Mouse (Mus musculus) yolk sac, embryonic 10.5 days (tissue): ENCODE measurements around the gene Sec61b.

Experiments used
- DNase-seq: peaks from one replicate; pipeline ENCODE4 v3.0.0-alpha.2; 2017; ENCODE audit warnings: low spot score

Gene Sec61b

DNA sequence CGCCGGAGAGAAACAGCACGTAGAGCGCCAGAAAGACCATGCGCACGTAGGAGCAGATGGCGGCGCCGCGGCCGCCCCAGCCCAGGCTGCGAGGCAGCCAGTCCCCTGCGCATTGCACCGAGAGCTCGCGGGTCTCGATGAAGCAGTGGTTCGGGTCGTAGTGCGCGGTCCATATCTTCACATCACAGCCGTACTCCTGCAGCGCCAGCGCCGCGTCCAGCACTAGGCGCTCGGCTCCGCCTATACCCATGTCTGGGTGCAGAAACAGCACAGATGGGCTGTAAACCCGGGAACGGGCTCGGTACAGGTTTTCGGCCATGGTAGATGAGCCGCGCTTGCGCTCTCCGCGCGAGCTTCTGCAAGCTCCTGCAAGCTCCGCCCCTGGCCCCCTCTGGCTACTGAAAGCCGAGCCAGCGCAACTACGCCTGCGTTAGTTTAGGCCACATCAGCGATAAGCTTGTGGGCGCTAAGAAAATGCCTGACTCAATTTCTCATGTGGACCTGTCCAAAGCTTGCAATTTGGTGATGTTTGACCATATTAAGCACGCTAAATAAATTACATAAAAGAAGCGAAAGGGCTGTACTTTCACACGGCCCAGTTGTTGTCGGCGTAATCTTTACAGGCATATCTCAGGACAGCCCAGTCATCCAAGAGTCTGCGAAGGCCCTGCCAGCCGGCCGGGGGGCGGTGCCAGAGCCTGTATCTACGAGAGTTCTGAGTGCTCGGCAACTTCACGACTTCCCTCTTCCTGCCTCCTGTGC lies at the start of gene Sec61b, which contains the start of gene Alg2:
Gene Sec61b, plus strand, starts transcription at position 691 of the 762 bp plus-strand sequence.
Gene Alg2, minus strand, starts transcription at position 366 of the 762 bp plus-strand sequence.
- peak; percentile 96 for DNase-seq

DNA sequence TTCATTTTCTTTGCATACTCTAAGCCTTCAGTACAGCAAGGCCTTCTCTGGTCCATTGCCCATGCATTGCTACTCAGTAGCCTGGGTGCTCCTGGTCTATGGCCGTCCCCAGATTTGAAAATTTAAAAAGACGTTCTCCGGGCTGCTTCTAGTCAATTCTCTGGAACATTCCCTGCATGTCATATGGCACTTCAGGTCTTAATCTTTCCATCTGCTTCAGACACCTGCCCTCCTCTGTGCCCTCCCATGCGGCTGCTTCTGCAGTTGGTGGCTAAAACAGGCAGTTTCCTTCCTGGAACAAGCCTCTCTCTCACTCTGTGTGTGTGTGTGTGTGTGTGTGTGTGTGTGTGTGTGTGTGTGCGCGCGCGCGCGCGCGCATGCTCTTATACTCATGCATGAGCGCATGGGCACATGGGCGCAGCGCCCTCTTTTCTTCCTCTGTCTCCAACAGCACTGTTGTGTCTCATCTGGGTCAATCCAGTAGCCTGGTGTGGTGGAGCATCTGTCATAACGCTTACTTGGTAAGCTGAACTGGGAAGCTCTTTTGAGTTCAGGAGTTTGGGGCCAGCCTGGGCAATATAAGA lies 49.1 kb upstream of the Sec61b start:
- no peak for DNase-seq

DNA sequence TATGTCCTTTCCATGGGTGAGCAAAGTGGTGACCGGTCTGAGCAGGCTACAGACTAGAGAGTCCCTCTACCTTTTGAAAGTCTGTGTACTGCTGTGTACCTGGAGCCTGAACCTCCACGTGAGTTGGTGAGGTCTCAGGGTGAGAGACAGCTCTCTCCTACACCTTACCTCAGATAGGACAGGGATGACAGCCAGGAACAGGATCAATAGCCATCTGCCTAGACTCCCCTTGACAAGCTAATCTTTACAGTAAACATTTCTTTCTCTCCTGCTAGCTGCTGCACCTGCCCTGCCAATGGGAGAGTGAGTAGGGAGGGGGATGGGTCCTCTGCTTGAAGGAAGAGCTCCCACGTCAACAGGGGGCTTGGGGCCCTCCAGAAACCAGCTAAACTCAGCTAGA lies 46.9 kb upstream of the Sec61b start:
- no peak for DNase-seq

DNA sequence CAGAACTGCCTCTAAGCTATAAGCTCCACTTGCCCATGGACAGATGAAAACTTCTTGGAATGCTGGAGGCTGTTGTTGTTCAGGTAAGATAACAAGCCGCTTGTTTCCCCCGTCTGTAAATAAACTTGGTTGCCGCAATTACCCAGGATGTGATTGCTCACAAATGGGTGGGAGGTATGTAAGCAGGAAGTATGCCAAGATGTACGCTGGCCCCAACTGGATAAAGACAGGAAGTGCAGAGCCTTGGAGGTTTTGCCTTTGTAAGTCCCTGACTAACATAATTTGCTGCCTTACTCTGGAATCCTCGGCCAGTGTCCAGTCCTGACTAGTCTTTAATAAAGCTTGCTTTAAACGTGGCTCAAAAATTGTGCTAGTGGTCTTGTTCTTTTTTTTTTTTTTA lies 43.9 kb upstream of the Sec61b start:
- DNase-seq: no peak

DNA sequence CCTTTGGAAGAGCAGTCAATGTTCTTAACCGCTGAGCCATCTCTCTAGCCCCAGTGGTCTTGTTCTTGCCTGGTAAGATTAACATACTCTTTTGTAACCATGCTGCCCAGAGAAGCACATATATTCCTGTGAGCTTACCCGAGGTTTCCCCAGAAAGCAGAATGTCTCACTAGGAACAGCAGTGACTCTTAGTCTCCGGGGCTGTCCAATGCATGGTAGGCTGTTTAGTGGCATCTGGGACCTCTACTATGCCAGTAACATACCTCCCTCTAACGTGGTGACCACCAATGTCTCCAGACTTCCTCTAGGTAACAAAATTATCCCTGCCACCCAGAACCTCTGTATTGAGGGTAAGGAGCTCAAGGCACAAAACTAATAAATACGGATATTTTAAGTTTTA lies 43.4 kb upstream of the Sec61b start:
- DNase-seq: no peak

DNA sequence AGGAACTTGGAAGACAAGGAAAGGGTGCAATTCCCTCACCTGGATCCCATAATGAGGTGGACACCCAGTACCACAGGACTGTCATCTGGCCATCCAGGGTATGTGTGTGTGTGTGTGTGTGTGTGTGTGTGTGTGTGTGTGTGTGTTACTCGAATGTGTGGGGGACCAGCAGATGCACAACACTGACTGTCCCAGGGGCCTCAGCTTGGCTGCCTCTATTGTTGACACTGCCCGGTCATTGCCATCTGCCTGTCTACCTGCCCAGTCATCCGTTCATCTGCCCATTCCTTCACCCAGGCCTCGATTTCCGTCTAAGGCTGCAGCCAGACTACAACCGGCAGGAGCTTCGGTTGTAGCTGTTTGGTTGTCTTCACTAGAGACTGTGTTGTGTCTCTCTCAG lies 41.7 kb upstream of the Sec61b start:
- no peak for DNase-seq

DNA sequence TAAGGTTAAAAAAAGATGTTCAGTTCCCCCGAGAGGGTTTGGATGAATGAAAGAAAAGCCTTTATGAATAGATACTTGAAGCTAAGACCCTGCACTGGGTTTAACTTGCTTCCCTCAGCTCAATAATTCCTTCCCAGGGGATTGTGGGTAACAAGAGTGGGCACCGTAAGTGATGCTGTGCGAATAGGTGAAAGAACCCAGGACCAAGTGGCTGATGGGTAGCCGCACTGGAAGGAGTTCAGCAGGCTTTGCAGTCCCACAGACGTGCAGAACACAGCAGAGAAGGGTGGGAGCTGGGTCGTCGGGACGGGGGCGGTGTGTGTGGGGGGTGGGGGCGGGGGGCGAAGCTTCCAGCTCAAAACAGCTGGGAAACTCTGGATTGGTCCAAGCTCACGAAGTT lies 39.3 kb upstream of the Sec61b start:
- no peak for DNase-seq

DNA sequence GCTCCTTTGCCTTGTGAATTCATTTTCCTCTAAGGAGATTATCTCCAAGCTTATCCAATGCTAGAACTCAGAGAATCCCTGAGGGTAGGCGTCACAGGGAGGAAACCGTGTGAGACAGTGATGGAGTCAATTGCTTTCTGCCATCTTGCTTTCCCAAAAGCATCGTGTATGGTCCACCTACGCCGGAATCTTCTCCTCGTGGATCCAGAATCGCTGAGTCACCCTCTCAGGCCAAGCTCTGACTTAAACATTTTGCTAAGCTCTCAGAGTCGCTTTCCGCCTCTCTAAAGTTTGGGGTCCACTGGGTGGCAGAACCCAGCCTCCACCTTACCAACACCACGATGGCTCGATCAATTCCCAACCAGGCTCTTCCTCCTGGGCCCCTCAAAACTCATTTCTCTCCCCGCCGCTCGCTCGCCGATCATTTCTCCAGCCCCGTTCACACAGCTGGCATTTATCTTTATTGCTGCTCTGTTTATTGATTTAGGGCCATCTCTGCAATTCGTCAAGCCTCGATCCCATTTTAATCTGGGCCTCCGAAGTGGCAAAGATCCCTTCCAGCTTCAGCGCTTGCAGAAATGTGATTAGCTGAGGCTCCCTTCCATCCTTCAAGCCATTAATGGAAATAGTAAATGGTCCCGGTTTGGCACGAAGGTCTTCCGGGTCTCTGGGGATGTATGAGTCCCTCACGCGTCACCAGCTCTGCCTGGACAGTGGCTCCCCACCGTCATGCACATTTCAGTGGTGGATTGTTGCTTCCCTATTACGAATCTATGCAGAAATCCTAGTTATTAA lies 38.7 kb upstream of the Sec61b start:
- no peak for DNase-seq

DNA sequence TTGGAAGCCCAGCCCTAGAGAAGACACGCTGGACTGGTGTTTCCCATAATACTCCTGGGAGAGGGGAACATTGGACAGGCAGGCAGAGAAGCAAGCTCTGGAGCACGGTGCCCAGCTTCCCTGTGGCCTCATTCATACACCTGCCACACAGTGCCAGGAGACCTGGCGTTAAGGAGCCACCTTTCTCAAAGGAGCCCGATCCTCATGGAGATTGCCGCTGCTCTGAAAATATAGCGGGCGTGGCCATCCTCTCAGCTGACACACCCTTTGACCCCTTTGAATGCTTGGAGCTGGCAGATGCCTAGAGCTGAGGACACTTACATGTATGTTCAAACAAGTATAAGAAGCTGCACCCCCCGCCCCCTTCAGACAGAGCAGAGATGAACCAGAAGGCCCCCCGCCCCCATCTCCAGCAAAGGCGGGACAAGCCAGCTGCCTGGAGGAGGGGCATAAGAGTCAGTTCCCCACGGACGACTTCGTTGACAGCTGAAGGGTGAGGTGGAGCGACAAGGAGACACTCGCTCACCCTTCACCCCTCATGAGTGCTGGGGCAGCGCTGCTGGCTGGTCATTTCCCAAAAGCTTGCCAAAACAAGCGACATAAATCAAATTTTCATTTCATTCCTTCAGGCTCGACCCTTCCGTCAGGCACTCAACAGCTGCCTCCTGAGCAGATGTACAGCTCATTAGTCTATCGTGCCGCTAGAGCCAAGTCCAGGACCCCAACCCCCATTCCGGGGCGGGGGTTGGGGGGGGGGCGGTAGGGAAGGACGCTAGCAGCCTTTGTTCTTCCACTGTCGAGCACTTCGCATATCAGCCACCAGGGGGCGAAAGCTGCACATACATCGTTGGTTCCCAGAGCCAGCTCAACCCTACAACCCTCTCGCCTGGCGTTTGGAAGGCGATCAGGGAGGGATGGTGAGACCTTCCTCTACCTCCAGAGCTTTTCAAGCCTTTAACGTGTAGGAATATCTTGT lies 36.8 kb upstream of the Sec61b start:
- DNase-seq: peak; percentile 78

DNA sequence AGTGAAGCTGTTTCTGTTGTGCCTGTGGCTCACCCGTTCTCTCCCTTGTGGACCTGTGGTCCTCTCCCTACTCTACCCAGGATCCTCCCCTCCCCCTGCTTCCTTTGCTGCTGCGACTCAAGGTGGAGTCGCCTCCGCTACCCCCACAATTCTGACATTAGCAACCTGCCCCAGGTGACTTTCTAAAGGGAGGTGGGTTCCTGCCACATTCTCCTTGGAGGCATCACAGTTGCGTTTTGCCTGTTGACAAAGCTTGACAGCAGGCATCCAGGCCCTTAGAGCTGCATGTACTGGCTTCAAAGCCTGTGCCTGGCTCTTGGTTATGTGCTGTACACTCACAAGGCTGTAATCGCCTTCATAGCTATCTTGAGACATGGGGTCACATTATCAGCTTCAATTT lies 35.5 kb upstream of the Sec61b start:
- DNase-seq: no peak

DNA sequence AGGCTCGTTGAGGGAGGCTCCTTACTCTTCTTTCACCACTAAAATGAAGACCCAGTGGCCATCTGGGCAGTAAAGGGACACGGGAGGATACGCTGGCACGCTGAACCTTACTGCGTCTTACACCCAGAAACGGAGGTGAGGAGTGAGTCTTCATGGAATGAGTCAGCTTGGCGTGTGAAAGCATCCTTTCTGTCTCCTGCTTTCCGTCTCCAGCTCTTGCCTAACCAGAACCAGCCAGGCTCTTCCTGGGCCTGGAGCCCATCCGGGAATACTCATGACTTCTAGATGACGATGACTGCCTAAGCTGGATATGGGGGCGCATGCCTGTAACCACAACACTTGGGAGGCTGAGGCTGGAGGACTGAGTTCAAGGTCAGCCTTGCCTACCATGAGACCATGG lies 33.5 kb upstream of the Sec61b start:
- no peak for DNase-seq

DNA sequence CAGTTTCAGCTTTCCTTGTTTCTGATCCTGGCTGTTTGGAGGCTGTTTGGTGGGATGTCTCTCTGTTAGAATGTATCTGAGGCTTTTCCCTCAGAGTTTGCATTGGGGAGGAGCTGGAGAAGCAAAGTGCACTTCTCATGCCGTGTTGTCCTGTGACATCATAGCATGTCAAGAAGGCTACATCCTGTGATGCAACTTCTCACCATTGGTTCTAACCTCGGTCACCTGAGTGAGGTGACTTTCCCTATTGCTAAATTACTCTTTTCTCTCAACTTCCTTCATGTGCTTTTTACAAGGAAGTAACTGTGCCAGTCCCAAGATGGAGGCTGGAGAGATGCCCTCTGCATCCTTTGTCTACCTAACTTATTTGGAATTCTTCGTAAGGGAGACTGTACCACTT lies 25.9 kb upstream of the Sec61b start:
- no peak for DNase-seq

DNA sequence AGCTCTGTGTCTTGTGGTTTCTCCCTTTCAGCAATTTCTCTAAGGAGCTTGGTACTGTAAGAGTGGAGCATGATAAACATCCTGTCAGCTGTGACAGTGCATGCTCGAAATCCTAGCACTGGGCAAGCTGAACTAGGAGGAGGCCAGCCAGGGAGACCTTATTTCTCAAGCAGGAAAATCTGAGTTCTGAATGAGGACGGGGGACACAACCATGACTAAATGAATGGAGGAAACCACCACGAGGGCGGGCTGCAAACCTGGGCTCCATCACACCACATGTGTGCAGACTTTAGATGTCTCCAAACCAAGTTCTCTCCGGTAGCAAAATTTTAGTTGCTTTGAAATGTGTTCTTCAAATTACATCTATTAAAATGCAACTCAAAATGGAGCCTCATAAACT lies 25.3 kb upstream of the Sec61b start:
- no peak for DNase-seq

DNA sequence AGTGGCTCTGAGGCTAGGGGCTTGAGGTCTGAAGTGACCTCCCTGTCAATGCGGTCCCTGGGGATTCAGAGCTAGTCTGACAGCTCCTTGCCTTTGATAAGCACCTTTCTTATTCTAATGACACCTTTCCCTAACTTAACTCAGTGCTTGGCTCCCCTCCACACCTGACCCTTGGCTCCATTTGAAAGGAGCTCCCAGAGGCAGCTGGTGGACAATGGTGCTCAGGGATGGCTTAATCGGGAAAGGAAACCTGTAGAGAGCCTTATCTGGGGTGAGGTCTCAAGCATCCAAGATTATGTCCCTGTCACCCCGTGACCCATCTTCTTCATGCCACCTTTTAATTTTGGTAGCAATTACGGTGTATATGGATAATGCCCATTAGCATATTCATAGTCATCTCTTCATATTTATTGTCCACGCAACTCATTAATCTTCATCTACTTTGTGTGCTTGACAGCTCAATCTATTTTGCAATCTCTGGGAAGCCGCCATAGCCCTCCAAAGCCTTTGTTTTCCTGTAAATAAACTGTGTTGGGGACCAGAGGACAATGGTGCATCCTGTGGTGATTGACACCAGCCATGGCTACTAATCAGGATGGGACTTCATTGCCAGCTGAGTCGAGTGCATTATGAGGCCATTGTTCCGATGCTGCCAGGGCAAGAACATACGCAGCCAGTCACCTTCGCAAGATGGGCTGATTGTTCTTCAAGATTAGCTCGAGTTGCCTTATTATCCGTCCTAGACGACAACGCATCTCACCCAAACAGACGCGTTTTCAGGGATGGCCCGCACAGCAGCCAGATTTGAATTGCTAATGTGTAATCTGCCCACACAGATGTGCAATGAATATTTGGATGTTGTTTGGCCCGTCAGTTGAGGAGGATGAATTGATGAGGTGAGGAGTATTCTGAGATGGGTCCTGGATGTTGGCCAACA lies 24.6 kb upstream of the Sec61b start:
- DNase-seq: no peak

DNA sequence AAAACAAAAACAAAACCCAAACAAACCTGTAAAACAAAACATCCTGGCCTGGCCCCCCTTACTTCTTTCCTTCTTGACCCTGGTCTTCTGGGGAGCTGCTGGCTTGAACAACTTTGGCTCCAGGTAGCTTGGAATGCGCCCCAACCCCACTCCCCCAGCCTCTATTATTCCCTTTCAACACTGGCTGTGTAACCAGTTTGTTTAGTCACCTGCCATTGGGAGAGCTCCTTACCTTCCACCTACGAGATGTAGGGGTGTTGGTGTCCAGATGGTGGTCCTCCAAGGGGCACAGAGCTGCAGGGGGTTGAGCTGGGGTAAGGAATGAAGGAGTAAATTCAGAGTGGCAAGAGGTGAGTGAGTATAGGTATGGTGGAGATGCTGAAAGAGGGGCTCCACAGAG lies 7.3 kb upstream of the Sec61b start:
- DNase-seq: no peak

DNA sequence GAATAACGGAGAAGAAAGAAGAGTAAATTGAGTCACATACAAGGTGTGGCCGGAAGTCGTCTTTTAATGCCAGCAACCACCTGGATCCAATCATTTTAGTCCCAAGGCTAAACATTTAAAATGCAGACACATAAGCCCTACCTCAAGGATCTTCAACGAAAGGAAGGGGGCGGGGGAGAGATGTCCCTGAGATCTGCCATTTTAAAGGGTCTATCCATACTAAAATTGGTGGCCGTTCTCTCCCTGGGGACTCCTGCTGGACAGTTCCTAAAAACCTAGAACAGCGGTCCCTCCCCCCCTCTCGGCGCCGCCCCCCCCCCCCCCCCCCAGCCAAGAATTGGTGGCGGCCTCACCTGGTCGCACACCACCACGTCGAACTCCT lies 881 bp upstream of the Sec61b start:
- no peak for DNase-seq

DNA sequence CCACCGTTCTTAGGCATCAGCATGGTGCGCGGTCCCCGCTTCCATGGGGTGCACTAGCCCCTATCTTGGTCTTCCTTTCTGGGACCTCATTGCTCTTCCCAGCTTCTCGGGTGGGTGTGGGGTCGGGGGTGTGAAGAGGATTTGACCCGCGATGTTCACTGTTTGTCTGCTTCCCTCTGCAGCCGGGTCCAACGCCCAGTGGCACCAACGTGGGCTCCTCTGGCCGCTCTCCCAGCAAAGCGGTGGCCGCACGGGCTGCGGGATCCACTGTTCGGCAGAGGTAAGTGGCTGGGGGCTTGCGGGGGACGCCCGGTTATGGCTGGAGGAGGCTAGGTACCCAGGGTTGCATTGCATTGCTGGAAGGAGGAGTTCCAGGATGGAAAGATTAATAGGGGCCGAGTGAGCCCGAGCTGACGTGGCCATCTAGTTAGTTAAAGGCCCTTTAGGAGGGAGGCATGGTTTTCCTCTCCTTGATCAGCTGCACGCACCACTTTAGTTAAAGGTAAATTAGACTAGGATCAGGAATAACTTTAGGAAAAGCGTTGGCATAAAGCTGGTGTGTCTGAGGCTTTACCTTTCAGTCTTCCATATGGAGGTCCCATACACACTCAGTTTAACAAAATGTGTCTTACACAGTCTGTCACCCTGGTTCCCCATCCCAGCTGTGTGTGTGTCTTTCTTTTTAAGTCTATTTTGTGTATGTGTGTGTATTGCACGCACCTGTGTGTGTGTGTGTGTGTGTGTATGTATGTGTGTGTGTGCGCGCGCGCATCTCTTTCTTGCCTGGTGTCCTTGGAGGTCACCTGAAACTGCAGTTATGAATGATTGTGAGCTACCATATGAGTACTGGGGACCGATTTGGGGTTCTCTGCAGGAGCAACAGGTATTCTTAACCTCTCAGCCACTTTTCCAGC lies 529 bp downstream of the Sec61b start:
- DNase-seq: peak; percentile 9

DNA sequence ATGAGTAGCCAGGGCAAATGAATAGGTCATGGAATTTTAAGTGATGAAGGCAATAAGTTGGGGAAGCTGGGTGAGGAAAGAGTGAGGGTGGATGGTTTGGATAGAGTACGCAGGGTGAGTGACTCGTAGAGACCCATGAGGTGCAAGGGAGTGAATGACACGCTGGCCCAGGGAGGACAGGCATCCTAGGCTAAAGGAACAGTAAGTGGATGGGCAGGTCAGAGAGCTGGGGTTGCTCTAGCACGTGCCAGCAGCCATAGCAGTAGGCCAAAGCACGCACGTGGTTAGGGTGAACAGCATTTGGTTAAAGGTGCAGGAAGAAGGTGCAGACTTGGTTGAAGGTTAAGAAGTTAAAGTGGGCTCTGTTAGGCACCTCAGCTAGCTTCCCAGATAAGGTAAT lies 3.1 kb downstream of the Sec61b start:
- no peak for DNase-seq

DNA sequence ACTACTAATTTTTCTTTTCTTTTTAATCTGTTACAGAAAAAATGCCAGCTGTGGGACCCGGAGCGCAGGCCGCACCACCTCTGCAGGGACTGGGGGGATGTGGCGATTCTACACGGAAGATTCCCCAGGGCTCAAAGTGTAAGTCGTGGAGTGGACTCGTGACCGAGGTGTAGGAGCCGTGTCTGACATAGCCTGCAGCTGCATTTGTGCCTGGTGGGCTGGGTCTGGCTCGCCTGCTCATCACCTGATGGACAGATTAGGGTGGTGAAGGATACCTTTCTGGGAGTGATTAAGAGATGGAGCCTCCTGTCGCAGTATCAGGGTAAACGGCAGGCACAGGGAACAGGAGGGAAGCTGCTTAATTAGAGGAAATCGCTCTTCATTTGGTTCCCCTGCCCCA lies 5.6 kb downstream of the Sec61b start:
- DNase-seq: no peak

DNA sequence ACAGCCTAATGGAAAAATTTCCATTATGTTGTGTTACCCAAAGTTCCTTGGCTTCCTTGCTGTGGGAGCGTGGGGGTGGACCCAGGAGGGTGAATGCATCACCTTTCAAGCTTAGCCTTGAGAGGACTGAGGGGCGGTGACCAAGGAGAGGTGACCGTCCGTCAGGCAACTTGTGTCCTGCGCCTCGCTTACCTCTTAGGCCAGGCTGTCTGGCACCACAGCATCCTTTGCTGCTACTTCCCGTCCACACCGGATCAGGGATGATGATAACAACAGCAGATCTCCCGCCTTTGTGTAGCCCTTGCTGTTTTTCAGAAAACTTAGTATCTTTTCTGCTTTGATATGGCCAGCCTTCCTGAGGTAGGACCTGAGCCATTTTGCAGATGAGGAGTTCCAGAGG lies 6.1 kb downstream of the Sec61b start:
- DNase-seq: no peak
